Mouse (Mus musculus) adrenal gland (tissue): ENCODE measurements around the gene Vkorc1l1.

Experiments
- intact Hi-C: fragments of 180-260 bp; cut with DNase I; formaldehyde crosslinking; loops from one replicate; pipeline ENCODE4 v1.15.1; 2025
- long read RNA-seq, 2 experiments: library from polyadenylated mRNA; unstranded; transcript quantifications; one replicate each; pipeline ENCODE4 v2.0.0; 2020; ENCODE audit warnings: borderline replicate concordance in 1 of 2; ENCODE audit not compliant: insufficient replicate concordance in 1 of 2

Gene Vkorc1l1
- long read RNA-seq, experiment 1, partial matches to known transcripts = 1 of 4 reads
- long read RNA-seq, experiment 1, other reads (novel, unspliced or antisense) = 0 of 4 reads
- long read RNA-seq, experiment 2, transcript Vkorc1l1-201 (3 exons, 3,112 nt) = major isoform, 7 of 13 reads
- long read RNA-seq, experiment 2, partial matches to known transcripts = 0 of 13 reads
- long read RNA-seq, experiment 2, other reads (novel, unspliced or antisense) = 6 of 13 reads

DNA sequence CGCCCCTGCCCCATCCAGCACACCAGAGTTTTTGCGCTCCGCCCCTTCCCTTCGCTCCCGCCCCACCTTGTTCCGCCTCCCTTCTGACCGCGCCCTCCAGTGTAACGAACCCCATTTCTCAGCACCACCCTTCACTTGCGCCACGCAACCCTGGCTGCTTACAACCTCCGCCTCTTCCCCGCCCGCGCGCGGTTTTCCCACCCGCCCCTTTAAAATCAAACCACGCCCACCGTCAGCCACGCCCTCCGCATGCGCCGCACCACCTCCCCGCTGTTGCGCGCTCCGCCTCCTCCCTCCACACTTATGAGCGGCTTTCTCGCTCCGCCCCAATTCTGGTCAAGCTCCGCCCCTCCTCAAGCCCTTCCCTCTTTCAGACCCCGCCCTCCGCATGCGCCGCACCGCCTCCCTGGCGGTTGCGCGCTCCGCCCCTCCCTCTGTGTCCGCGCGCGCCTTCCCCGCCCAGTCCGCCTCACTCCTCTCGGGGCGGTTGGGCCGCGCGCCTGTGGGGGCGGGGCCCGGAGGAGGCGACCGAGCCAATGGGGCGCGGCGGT lies at the start of gene Vkorc1l1:
Gene Vkorc1l1, plus strand, starts transcription at position 476 of the 551 bp plus-strand sequence.
- intact Hi-C loops = loop anchor here (10.0 kb wide), 1 partner anchor 53 kb away; no protein-coding TSS in a partner anchor

- intact Hi-C loops = no loop called here
These were observed 46.3 kb upstream of the Vkorc1l1 start, which contains the start of gene Zbed5 for GRCm38 (mm10) chr5:129895198-129896088. Gene Zbed5 (plus strand): TSS chr5:129895723.

DNA sequence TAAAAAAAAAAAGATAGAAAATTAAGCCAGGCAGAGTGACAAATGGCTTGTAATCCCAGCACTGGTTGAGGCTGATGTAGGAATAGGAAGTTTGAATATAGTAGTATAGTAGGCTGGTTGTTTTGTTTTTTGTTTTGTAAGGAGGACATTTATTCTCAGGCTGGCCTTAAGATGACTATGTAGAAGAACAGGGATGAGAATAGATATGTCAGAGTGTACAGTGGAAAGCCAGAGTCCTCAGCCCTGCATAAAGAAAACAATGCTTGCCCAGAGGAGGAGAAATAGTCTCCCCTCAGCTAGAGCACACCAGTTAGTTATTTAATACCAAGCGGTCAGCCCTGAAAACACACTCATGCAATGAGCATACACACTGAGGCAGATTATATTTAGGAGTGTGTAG lies 43.3 kb upstream of the Vkorc1l1 start, which contains the start of gene Phkg1:
Gene Phkg1, minus strand, starts transcription at position 101 of the 400 bp plus-strand sequence.
- intact Hi-C loops = no loop called here

GRCm38 (mm10) chr5:129907775-129908174 lies 34.0 kb upstream of the Vkorc1l1 start:
- intact Hi-C loops = no loop called here

- intact Hi-C loops = no loop called here
These were observed 33.4 kb upstream of the Vkorc1l1 start, which contains the start of gene Nupr1l for GRCm38 (mm10) chr5:129908242-129908965. Gene Nupr1l (plus strand): TSS chr5:129908540.

DNA sequence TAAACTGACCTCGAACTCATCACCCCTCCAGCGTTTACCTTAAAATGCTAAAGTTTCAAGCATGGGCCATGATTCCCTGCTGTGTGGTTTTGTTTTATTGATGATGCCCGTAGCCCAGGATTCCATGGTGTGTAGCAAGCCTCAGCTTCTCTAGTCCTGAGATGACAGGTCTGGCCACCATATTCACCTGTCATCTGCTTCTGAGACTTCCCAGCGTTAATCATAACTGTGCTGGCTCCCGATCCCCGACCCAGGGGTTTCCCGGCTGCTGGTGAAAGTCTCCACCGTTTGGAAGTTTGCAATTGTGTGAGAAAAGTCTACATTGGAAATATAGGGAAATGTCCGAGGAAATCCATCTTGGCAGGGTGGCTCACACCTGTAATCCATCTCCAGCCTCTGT lies 32.6 kb upstream of the Vkorc1l1 start:
- intact Hi-C loops = no loop called here

DNA sequence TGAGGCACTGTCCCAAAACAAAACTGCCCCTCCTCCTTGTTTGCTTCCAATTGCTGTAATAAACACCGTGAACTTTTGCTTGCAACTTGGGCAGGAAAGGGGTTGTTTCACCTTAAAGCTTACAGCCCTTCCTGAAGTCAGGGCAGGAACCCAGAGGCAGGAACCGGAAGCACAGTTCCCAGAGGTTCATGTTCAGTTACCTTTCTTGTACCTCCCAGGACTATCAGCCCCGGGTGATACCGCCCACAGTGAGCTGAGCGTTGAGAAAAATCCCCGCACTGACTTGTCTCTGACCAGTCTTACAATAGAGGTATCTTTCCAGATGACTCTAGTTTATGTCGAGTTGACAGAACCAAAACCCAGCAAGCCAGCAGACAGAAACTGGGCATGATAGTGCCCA lies 32.2 kb upstream of the Vkorc1l1 start:
- intact Hi-C loops = no loop called here

DNA sequence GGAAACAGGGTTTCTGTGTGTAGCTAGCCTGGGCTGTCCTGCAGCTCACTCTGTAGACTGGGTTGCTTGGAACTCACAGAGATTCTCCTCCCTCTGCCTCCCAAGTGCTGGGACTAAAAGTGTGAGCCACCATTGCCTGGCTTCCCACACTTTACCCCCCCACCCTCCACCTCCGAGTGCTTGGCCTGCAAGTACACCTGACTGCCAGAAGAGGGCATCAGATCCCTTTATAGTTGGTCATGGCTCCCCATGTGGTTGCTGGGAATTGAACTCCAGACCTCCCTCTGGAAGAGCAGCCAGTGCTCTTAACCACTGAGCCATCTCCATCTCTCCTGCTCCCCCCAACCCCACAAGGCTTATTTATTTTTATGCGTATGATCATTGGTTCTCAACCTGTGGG lies 27.7 kb upstream of the Vkorc1l1 start:
- intact Hi-C loops = no loop called here

GRCm38 (mm10) chr5:129915491-129915890 lies 26.3 kb upstream of the Vkorc1l1 start:
- intact Hi-C loops = loop anchor here (5.0 kb wide), 1 partner anchor 82 kb away; no protein-coding TSS in a partner anchor

DNA sequence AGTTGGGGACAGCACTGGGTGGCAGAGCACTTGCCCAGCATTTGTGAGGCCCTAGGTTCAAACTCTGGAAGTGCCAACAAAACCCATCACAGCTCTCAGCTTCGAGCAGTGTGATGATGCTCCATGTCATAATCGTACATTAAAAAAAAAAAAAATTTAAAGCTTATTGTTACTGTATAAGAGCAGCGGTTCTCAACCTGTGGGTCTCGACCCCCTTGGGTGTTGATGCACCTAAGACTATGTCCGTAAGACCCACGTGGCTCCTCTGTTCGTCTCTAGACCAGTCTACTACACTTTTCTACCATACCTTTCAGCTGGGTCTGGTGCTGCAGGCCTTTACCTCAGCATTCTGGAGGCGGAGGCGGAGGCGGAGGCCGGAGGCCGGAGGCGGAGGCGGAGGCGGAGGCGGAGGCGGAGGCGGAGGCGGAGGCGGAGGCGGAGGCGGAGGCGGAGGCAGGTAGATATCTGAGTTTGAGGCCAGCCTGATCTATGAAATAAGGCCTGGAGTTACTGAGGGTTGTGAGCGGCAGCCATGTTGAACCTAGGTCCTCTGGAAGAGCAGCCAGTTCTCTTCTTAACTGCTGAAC lies 23.6 kb upstream of the Vkorc1l1 start:
- intact Hi-C loops = loop anchor here (5.0 kb wide), 1 partner anchor 79 kb away; no protein-coding TSS in a partner anchor

DNA sequence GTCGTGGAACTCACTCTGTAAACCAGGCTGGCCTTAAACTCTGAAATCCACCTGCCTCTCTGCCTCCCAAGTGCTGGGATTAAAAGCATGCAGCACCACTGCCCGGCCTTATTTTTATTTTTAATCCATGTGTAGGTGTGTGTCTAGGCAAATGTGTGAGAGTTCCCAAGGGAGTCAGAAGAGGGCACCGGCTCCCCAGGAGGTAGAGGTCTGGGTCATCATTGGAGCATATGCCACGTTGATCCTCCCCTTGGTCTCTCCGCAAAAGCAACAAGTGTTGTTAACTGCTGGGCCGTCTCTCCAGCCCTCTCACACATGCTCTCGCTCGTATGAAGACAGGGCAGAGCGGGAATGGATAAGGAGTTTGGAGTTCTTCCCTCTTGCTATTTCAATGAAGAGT lies 23.0 kb upstream of the Vkorc1l1 start:
- intact Hi-C loops = loop anchor here (5.0 kb wide), 1 partner anchor 79 kb away; no protein-coding TSS in a partner anchor

GRCm38 (mm10) chr5:129919320-129919719 lies 22.4 kb upstream of the Vkorc1l1 start:
- intact Hi-C loops = loop anchor here (5.0 kb wide), 1 partner anchor 78 kb away; no protein-coding TSS in a partner anchor

DNA sequence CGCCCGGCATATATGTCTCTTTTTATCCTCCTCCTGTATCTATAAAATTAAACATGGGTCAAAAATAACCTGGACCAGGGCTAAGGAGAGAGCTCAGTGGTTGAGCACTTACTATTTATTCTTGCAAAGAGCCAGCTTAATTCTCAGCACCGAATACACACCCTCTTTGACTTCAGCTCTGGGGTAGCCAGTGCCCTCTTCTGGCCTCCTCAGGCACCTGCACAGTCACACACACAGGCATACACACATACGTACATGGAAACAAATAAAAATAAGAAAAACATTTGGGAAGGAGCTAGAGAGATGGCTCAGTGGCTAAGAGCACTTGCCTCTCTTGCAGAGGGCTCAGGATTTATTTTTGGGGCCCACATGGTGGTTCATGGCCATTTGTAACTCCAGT lies 19.8 kb upstream of the Vkorc1l1 start:
- intact Hi-C loops = no loop called here

DNA sequence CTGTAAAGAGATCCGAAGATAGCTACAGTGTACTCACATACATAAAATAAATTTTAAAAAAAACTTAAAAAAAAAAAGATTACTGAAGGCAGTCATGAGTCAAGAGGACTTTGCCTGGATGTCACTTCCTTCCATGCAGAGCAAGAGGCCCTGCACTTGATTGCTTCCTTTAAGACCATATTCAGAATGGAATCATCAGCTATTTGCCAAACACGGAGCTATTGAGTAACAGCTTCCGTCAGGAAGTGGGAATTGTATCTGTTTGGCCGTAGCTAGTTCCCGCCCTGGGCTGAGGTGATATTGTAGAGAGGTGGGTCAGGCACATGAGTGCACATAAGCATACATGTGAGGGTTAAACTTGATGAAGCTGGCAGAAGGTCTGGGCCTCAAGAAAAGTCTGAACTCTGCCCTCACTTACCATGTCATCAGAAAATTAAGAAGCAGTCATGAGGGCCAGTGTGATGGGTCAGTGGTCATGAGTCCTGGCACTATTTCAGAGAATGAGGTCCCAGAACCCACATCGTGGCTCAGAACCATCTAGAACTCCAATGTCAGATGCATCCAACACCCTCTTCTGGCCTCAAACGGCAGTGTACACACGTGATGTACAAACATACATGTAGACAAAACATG lies 16.8 kb upstream of the Vkorc1l1 start:
- intact Hi-C loops = no loop called here

- intact Hi-C loops = no loop called here
These were observed 15.8 kb upstream of the Vkorc1l1 start for GRCm38 (mm10) chr5:129925933-129926332.

DNA sequence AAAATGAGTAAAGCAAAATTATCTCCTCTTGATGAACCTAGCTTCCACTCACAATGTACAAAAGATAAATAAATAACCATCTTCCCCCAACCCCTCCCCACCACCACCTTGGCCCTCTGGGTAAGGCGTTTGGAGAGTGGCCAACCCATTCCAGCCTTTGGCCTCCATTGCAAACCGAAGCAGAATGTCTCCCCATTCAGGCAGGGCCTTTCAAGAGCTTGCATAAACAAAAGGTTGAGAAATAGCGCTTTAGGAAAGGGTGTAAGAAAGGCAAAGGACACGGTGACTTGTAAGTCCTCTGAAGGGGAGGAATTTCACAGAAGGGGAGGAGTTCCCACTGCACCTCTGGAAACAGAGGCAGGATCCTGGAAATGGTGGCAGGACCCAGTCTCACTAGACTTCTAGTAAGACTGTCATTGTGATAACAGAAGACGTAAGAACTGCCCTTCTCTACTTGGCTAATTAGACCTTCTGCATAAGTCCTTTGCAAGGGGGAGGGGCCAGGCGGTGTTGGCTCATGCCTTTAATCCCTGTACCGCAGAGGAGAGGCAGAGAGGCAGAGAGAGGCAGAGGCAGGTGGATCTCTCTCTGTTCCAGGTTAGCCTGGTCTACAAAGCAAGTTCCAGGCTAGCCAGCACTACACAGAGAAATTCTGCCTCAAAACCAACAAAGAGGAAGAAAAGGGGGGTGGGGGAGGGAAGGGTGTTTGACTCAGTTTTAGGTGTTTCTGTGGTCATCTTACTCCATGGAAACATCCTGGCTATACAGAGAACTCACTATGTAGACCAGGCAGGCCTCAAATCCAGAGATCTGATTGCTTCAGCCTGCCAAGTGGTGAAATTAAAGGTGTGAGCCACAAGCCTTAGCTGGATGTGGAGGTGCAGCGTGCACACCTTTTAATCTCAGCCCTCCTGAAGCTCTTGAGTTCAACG lies 11.6 kb upstream of the Vkorc1l1 start:
- intact Hi-C loops = no loop called here

- intact Hi-C loops = no loop called here
These were observed 4.8 kb upstream of the Vkorc1l1 start for GRCm38 (mm10) chr5:129936941-129937340.

GRCm38 (mm10) chr5:129940281-129940680 lies 1.5 kb upstream of the Vkorc1l1 start:
- intact Hi-C loops = loop anchor here (10.0 kb wide), 1 partner anchor 55 kb away; no protein-coding TSS in a partner anchor
